In the genomic region with DNA sequence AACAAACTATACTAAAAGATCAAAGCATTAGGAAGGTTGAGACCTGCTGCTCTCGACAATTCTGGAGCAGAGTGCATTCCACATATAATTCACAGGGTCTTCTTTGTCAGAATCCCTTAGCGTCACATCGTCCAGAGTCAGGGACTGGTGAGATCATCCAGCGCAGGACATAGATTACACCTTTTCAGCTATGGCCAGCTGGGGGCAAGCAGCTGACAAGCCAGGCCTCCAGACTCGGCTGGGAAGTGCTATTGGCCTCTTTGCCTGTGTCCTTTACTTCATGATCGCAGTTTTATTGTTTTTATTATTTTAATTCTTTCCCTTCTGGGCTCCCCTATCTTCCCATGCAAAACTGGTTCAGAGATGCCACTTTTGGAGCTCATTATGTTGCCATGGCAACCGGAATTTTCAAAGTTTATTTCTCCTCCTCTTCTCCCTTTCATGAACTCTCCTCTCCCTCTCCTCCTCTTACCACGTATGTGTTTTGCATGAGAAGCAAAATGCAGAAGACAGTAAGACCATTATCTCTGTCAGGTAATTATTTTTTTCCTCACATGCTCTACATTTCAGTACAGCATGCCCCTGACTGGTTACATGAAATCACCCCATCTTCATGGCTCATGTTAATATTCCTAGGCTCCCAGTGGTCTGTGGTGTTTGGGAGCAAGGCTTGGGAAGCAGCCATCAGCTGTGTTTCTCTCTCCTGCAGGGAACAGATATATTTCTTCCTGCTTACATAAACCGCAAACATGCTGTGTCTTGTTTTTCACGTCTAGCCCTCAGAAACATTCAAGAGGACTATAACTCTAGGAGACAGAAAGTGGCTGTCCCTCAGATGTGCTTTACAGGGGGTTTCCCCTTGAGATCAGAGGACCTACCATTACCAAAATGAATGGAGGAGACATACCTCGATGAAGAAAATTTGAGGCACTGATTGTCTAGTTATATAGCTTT, we compare ENCODE assay signal across 14 mouse cellular contexts.
DNase-seq lines count a peak whose midpoint lies in the region; ATAC-seq lines count a peak whose summit lies in the region.
"Had no signal": no experiment of that assay in that cellular context is flagged by ENCODE, and none has a peak within 500 bp of the region (broad histone marks: within the 10 kb centered on the region; RNA-seq: fewer than 3 reads in every experiment).

No protein-coding gene starts in this region.

- no peaks in the 10 kb centered on the region for H3K36me3 ChIP-seq in forebrain, embryonic 15.5 days
- no peaks in the 10 kb centered on the region for H3K36me3 ChIP-seq in forebrain, embryonic 11.5 days (ENCODE audit: control insufficient read depth, insufficient read depth, low read length)
- H3K36me3 ChIP-seq in midbrain, embryonic 15.5 days (replicated peaks) = no peaks in the 10 kb centered on the region
- H3K36me3 ChIP-seq in midbrain, embryonic 11.5 days (ENCODE audit: control insufficient read depth, insufficient read depth, low read length) = no peaks in the 10 kb centered on the region
- H3K36me3 ChIP-seq: midbrain, embryonic 12.5 days had no signal

- no peak overlapping the region for H3K9ac ChIP-seq in forebrain, embryonic 15.5 days (replicated peaks)
- H3K9ac ChIP-seq in forebrain, embryonic 11.5 days (ENCODE audit: low read length) = no peak overlapping the region
- H3K9ac ChIP-seq in midbrain, embryonic 15.5 days = no peak overlapping the region
- H3K9ac ChIP-seq in midbrain, embryonic 11.5 days (ENCODE audit: low read length) = no peak overlapping the region
- H3K9ac ChIP-seq: midbrain, embryonic 12.5 days had no signal

- DNase-seq in forebrain, embryonic 11.5 days (ENCODE audit: low spot score) = no peak
- no peak for DNase-seq in midbrain, embryonic 11.5 days (ENCODE audit: low spot score, missing footprints)
- DNase-seq in left cerebral cortex, adult 18-20 months (ENCODE audit: low spot score in 2 of 2) = peak; percentile 39 to 41
- DNase-seq in right cerebral cortex, postnatal 10 days (ENCODE audit: low spot score in 2 of 2) = peak; percentile 64 to 79
- no peak for DNase-seq in thymus, postnatal 14 days
- DNase-seq in spleen, postnatal 36 days (ENCODE audit: low spot score in 2 of 2) = no peak
- DNase-seq: adrenal gland, postnatal 36 days; kidney, postnatal 36 days; lung, adult 2 months; thymus, postnatal 25 days had no signal

- peak; percentile 51; the same call in 1 of the 2 replicates for ATAC-seq in forebrain, embryonic 15.5 days (replicated peaks)
- no peak for ATAC-seq in forebrain, embryonic 11.5 days (replicated peaks; ENCODE audit: low FRiP score)
- peak; percentile 74 for ATAC-seq in midbrain, embryonic 15.5 days (replicated peaks)
- ATAC-seq in midbrain, embryonic 11.5 days (ENCODE audit: low FRiP score) = no peak
- ATAC-seq: intestine, embryonic 16.5 days had no signal

- H3K4me3 ChIP-seq in forebrain, embryonic 15.5 days = no peak overlapping the region
- H3K4me3 ChIP-seq in forebrain, embryonic 11.5 days (ENCODE audit: low read depth, low read length) = no peak overlapping the region
- no peak overlapping the region for H3K4me3 ChIP-seq in midbrain, embryonic 15.5 days
- H3K4me3 ChIP-seq in midbrain, embryonic 11.5 days (ENCODE audit: low read depth, low read length) = no peak overlapping the region
- H3K4me3 ChIP-seq: midbrain, embryonic 12.5 days had no signal

- peaks cover 9% of the 10 kb centered on the region for H3K4me1 ChIP-seq in forebrain, embryonic 15.5 days
- H3K4me1 ChIP-seq in forebrain, embryonic 11.5 days (replicated peaks; ENCODE audit: control insufficient read depth, insufficient read depth, low read length) = no peaks in the 10 kb centered on the region
- peaks cover 9% of the 10 kb centered on the region for H3K4me1 ChIP-seq in midbrain, embryonic 15.5 days
- H3K4me1 ChIP-seq in midbrain, embryonic 11.5 days (ENCODE audit: control insufficient read depth, insufficient read depth, low read length) = peaks cover 4% of the 10 kb centered on the region; the same call in 1 of the 2 replicates
- H3K4me1 ChIP-seq: midbrain, embryonic 12.5 days had no signal

- H3K9me3 ChIP-seq in forebrain, embryonic 15.5 days = no peaks in the 10 kb centered on the region
- no peaks in the 10 kb centered on the region for H3K9me3 ChIP-seq in forebrain, embryonic 11.5 days (ENCODE audit: control insufficient read depth, low read length)
- no peaks in the 10 kb centered on the region for H3K9me3 ChIP-seq in midbrain, embryonic 15.5 days
- no peaks in the 10 kb centered on the region for H3K9me3 ChIP-seq in midbrain, embryonic 11.5 days (ENCODE audit: control insufficient read depth, low read length)
- H3K9me3 ChIP-seq: midbrain, embryonic 12.5 days had no signal

- no peak overlapping the region for H3K4me2 ChIP-seq in forebrain, embryonic 15.5 days (replicated peaks)
- H3K4me2 ChIP-seq in forebrain, embryonic 11.5 days (ENCODE audit: low read depth, low read length, severe bottlenecking) = no peak overlapping the region
- no peak overlapping the region for H3K4me2 ChIP-seq in midbrain, embryonic 15.5 days
- no peak overlapping the region for H3K4me2 ChIP-seq in midbrain, embryonic 11.5 days
- H3K4me2 ChIP-seq: midbrain, embryonic 12.5 days had no signal

- H3K27me3 ChIP-seq in forebrain, embryonic 15.5 days = no peaks in the 10 kb centered on the region
- no peaks in the 10 kb centered on the region for H3K27me3 ChIP-seq in forebrain, embryonic 11.5 days (ENCODE audit: control insufficient read depth, insufficient read depth, low read length)
- H3K27me3 ChIP-seq in midbrain, embryonic 15.5 days (replicated peaks) = no peaks in the 10 kb centered on the region
- H3K27me3 ChIP-seq in midbrain, embryonic 11.5 days (ENCODE audit: control insufficient read depth, insufficient read depth, low read length) = no peaks in the 10 kb centered on the region
- H3K27me3 ChIP-seq: midbrain, embryonic 12.5 days had no signal

- no peak overlapping the region for H3K27ac ChIP-seq in forebrain, embryonic 15.5 days (replicated peaks)
- no peak overlapping the region for H3K27ac ChIP-seq in forebrain, embryonic 11.5 days (ENCODE audit: low read depth, low read length)
- H3K27ac ChIP-seq in midbrain, embryonic 15.5 days = peak overlapping the region; percentile 60; the same call in 1 of the 2 replicates
- no peak overlapping the region for H3K27ac ChIP-seq in midbrain, embryonic 11.5 days (ENCODE audit: low read depth, low read length)
- H3K27ac ChIP-seq: midbrain, embryonic 12.5 days had no signal

- 46% methylated on average over 11 of the region's 11 CpGs for WGBS in forebrain, embryonic 15.5 days
- 64% methylated on average over 11 of the region's 11 CpGs for WGBS in forebrain, embryonic 11.5 days
- 50% methylated on average over 11 of the region's 11 CpGs for WGBS in midbrain, embryonic 15.5 days
- WGBS in midbrain, embryonic 11.5 days = 71% methylated on average over 11 of the region's 11 CpGs

Comparison
In these comparisons a context has a peak if more than half of its experiments do, and no peak if none do; other contexts are left out.
1. ATAC-seq: peak in forebrain, embryonic 15.5 days (single experiment) and midbrain, embryonic 15.5 days (single experiment); none in forebrain, embryonic 11.5 days (single experiment) and midbrain, embryonic 11.5 days (single experiment).
2. DNase-seq: peak in left cerebral cortex, adult 18-20 months (2 of 2) and right cerebral cortex, postnatal 10 days (2 of 2); none in forebrain, embryonic 11.5 days (single experiment), midbrain, embryonic 11.5 days (single experiment), thymus, postnatal 14 days (single experiment) and spleen, postnatal 36 days (0 of 2).